Mouse (Mus musculus) ovary, postnatal 36 days (tissue): Measurements from ENCODE around the gene St6gal1.
"Not testable (repeated sequence)": the region's sequence is repeated elsewhere in the genome, so short reads cannot be mapped to it uniquely, and the experiment has no call there.

Experiments
- DNase-seq: peaks from one replicate; pipeline ENCODE4 v3.0.0; 2022; ENCODE audit warnings: low spot score, mixed read lengths

Gene St6gal1

GRCm38 (mm10) chr16:23224671-23225068 lies at the start of gene St6gal1:
St6gal1 (plus strand) TSS chr16:23224740.
- peak; percentile 86 for DNase-seq

GRCm38 (mm10) chr16:23174855-23175254 lies 49.7 kb upstream of the St6gal1 start:
- DNase-seq, result no peak

GRCm38 (mm10) chr16:23175956-23176355 lies 48.6 kb upstream of the St6gal1 start:
- DNase-seq, result no peak

- no peak for DNase-seq
Measured at GRCm38 (mm10) chr16:23177856-23178255, 46.7 kb upstream of the St6gal1 start.

- no peak for DNase-seq
Measured at GRCm38 (mm10) chr16:23178796-23179195, 45.7 kb upstream of the St6gal1 start.

- DNase-seq, result not testable (repeated sequence)
Measured at GRCm38 (mm10) chr16:23179436-23179835, 45.1 kb upstream of the St6gal1 start.

- DNase-seq, result no peak
Measured at GRCm38 (mm10) chr16:23181054-23181453, 43.5 kb upstream of the St6gal1 start.

GRCm38 (mm10) chr16:23181487-23181886 lies 43.1 kb upstream of the St6gal1 start:
- no peak for DNase-seq

GRCm38 (mm10) chr16:23181942-23182597 lies 42.5 kb upstream of the St6gal1 start:
- DNase-seq, result no peak

- DNase-seq, result no peak
Measured at GRCm38 (mm10) chr16:23185824-23186223, 38.7 kb upstream of the St6gal1 start.

GRCm38 (mm10) chr16:23186418-23186817 lies 38.1 kb upstream of the St6gal1 start:
- DNase-seq, result no peak

- DNase-seq, result no peak
Measured at GRCm38 (mm10) chr16:23187983-23188382, 36.6 kb upstream of the St6gal1 start.

GRCm38 (mm10) chr16:23189612-23190011 lies 34.9 kb upstream of the St6gal1 start:
- DNase-seq, result no peak

- DNase-seq, result no peak
Measured at GRCm38 (mm10) chr16:23191560-23192242, 32.8 kb upstream of the St6gal1 start.

GRCm38 (mm10) chr16:23195618-23196017 lies 28.9 kb upstream of the St6gal1 start:
- DNase-seq, result no peak

GRCm38 (mm10) chr16:23196296-23196695 lies 28.2 kb upstream of the St6gal1 start:
- no peak for DNase-seq

GRCm38 (mm10) chr16:23196791-23197190 lies 27.7 kb upstream of the St6gal1 start:
- DNase-seq, result no peak

- no peak for DNase-seq
Measured at GRCm38 (mm10) chr16:23201498-23201897, 23.0 kb upstream of the St6gal1 start.

- no peak for DNase-seq
Measured at GRCm38 (mm10) chr16:23214314-23214713, 10.2 kb upstream of the St6gal1 start.

GRCm38 (mm10) chr16:23215241-23215900 lies 9.2 kb upstream of the St6gal1 start:
- DNase-seq, result no peak

GRCm38 (mm10) chr16:23216366-23216765 lies 8.2 kb upstream of the St6gal1 start:
- no peak for DNase-seq

- DNase-seq, result no peak
Measured at GRCm38 (mm10) chr16:23218313-23218712, 6.2 kb upstream of the St6gal1 start.
